Mouse (Mus musculus): Measurements from ENCODE around the gene Trmt13.

Gene Trmt13

DNA sequence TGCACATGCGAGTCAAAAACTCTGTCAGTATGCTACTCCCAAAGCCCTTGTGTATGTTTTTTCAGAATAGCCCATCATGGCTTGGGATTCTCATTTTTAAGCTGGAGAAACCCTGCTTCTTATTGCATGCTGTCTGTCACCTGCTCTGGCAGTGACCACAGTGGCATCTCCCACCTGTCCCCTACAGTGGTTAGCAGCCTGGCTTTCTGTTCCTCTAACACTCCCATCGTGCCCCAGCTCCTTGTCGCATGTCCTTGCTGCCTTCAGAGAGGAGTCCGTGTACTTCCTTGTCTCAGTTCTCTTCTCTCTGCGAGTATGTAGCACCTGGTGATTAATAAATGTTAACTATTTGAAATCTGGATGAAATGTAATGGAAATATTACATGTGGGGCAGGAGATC lies 67.0 kb downstream of the Trmt13 start:
- 93% methylated on average over 5 of the region's 5 CpGs for WGBS

GRCm38 (mm10) chr3:116542532-116542931 lies 71.9 kb downstream of the Trmt13 start:
- WGBS, result 75% methylated on average over 3 of the region's 3 CpGs

GRCm38 (mm10) chr3:116542070-116542469 lies 72.3 kb downstream of the Trmt13 start:
- WGBS, result 78% methylated on average over 2 of the region's 2 CpGs

- WGBS, result 65% methylated on average over 6 of the region's 6 CpGs
These were observed 77.2 kb downstream of the Trmt13 start for GRCm38 (mm10) chr3:116537200-116537573.

DNA sequence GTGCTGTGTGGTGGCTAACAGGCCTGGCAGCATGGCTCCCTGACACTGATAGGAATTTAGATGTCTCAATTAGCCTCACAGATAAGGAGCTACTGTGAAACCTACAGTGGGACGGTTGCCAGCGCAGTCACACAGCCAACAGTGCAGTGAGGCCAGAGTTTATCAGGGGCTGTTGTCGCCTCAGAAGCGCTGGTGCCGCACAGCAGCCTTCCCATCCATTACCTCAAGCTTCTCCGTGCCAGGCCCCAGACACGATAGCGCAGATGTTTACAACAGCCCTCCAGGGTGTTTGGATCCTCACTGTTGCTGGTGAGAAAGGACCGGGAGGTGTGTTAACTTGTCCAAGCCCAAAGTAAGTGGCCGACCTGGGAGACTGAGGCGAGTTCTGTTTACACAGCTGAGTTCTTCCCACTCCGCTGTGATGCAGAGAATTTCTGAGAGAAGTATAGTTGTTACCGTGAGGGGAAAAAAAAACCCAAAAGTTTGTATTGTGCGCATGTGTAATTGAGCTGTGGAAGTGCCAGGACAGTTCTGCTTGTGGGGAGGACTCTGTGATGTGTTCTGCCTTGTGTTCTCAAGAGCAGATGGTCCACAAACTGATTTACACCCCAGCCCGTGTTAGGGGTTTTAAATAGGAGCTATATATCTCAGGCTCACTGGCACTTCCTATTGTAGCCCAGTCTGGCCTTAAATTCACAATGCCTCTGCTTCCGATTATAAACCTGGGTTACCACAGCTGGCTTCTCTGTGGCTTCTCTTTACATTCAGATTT lies 77.8 kb downstream of the Trmt13 start:
- WGBS, result 54% methylated on average over 16 of the region's 16 CpGs
